Mouse (Mus musculus): Measurements from ENCODE around the gene Ntm. TPM values are rescaled to one million over a fixed set of nuclear protein-coding genes. Genes with fewer than 3 reads are reported as not detected.

Ntm gene
- polyA plus RNA-seq, 1 experiment, result not detected

DNA sequence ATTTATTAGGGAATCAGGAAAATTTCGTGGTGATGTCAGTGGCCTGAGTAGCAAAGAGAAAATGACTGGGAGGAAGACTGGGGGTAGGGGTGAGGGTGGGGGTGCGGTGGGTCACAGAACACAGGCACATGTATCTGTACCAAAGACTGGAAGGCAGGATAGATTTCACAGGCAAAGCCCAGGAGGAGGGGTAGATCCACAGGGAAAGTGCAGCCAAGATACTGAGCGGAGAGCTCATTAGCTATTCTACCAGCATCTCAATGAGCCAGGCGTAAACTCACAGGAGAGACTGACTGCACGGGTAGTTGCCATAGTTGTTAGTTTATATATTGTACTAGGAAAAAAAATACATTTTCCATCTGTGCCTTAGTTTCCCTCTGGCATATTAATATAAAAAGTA is 375.6 kb downstream of the Ntm start:
- Histone ChIP-seq H3K79me3 (ENCODE audit: low read depth) (no peaks in the 10 kb centered on the region), H3ac (ENCODE audit: control insufficient read depth, insufficient read length, low read depth) (no peak overlapping the region), H3K4me3 (ENCODE audit: insufficient read depth, poor library complexity, severe bottlenecking) (no peak overlapping the region), H3K27me3 (ENCODE audit: control insufficient read depth, insufficient read depth, insufficient read length) (no peaks in the 10 kb centered on the region), H3K79me2 (ENCODE audit: control insufficient read depth, insufficient read depth) (no peaks in the 10 kb centered on the region), H3K36me3 (ENCODE audit: control insufficient read depth, insufficient read depth) (no peaks in the 10 kb centered on the region)
- TF ChIP-seq CTCF (IDR thresholded peaks at IDR 0.05; ENCODE audit: control insufficient read depth, insufficient read depth, insufficient read length), result no peak
- no peak for TF ChIP-seq USF1 (IDR thresholded peaks at IDR 0.05; ENCODE audit: low read depth)
- TF ChIP-seq MYOG (IDR thresholded peaks at IDR 0.05; ENCODE audit: control insufficient read depth, extremely low read depth, insufficient read length), result no peak
- TF ChIP-seq MAX (IDR thresholded peaks at IDR 0.05), result no peak
- no peak for TF ChIP-seq CEBPB (IDR thresholded peaks at IDR 0.05; ENCODE audit: low read depth)
- TF ChIP-seq FOSL1 (IDR thresholded peaks at IDR 0.05; ENCODE audit: insufficient read depth, low read length, poor library complexity, severe bottlenecking), result no peak
- no peak for TF ChIP-seq MYOD1 (IDR thresholded peaks at IDR 0.05; ENCODE audit: control insufficient read depth, insufficient read length, low read depth)

GRCm38 (mm10) chr9:29586381-29586770 is 376.6 kb downstream of the Ntm start:
- Histone ChIP-seq H3K27me3 (ENCODE audit: control insufficient read depth, insufficient read depth, insufficient read length) (no peaks in the 10 kb centered on the region), H3K79me3 (ENCODE audit: low read depth) (no peaks in the 10 kb centered on the region), H3K36me3 (ENCODE audit: control insufficient read depth, insufficient read depth) (no peaks in the 10 kb centered on the region), H3ac (ENCODE audit: control insufficient read depth, insufficient read length, low read depth) (no peak overlapping the region), H3K4me3 (ENCODE audit: insufficient read depth, poor library complexity, severe bottlenecking) (no peak overlapping the region), H3K79me2 (ENCODE audit: control insufficient read depth, insufficient read depth) (no peaks in the 10 kb centered on the region)
- TF ChIP-seq CEBPB (IDR thresholded peaks at IDR 0.05; ENCODE audit: low read depth) (no peak), MYOG (IDR thresholded peaks at IDR 0.05; ENCODE audit: control insufficient read depth, extremely low read depth, insufficient read length) (no peak), CTCF (IDR thresholded peaks at IDR 0.05; ENCODE audit: control insufficient read depth, insufficient read depth, insufficient read length) (no peak), MYOD1 (IDR thresholded peaks at IDR 0.05; ENCODE audit: control insufficient read depth, insufficient read length, low read depth) (no peak), FOSL1 (IDR thresholded peaks at IDR 0.05; ENCODE audit: insufficient read depth, low read length, poor library complexity, severe bottlenecking) (no peak), MAX (IDR thresholded peaks at IDR 0.05) (no peak), USF1 (IDR thresholded peaks at IDR 0.05; ENCODE audit: low read depth) (no peak)

- no peaks in the 10 kb centered on the region for H3K27me3 ChIP-seq (ENCODE audit: control insufficient read depth, insufficient read depth, insufficient read length)
- TF ChIP-seq CTCF (IDR thresholded peaks at IDR 0.05; ENCODE audit: control insufficient read depth, insufficient read depth, insufficient read length) (no peak), FOSL1 (IDR thresholded peaks at IDR 0.05; ENCODE audit: insufficient read depth, low read length, poor library complexity, severe bottlenecking) (no peak), MAX (IDR thresholded peaks at IDR 0.05) (no peak), MYOD1 (IDR thresholded peaks at IDR 0.05; ENCODE audit: control insufficient read depth, insufficient read length, low read depth) (no peak), USF1 (IDR thresholded peaks at IDR 0.05; ENCODE audit: low read depth) (no peak), CEBPB (IDR thresholded peaks at IDR 0.05; ENCODE audit: low read depth) (no peak), MYOG (IDR thresholded peaks at IDR 0.05; ENCODE audit: control insufficient read depth, extremely low read depth, insufficient read length) (no peak)
- H3K79me3 ChIP-seq (ENCODE audit: low read depth), result no peaks in the 10 kb centered on the region
- no peak overlapping the region for H3ac ChIP-seq (ENCODE audit: control insufficient read depth, insufficient read length, low read depth)
- no peak overlapping the region for H3K4me3 ChIP-seq (ENCODE audit: insufficient read depth, poor library complexity, severe bottlenecking)
- no peaks in the 10 kb centered on the region for H3K36me3 ChIP-seq (ENCODE audit: control insufficient read depth, insufficient read depth)
- H3K79me2 ChIP-seq (ENCODE audit: control insufficient read depth, insufficient read depth), result no peaks in the 10 kb centered on the region
These were observed 377.1 kb downstream of the Ntm start for GRCm38 (mm10) chr9:29585746-29586380.

GRCm38 (mm10) chr9:29578226-29578625 is 384.7 kb downstream of the Ntm start:
- H3K79me3 ChIP-seq (ENCODE audit: low read depth), result no peaks in the 10 kb centered on the region
- H3ac ChIP-seq (ENCODE audit: control insufficient read depth, insufficient read length, low read depth), result no peak overlapping the region

GRCm38 (mm10) chr9:29576051-29576533 is 386.8 kb downstream of the Ntm start:
- no peak for TF ChIP-seq MAX (IDR thresholded peaks at IDR 0.05)
- TF ChIP-seq FOSL1 (IDR thresholded peaks at IDR 0.05; ENCODE audit: insufficient read depth, low read length, poor library complexity, severe bottlenecking), result no peak
- no peak for TF ChIP-seq USF1 (IDR thresholded peaks at IDR 0.05; ENCODE audit: low read depth)

More at GRCm38 (mm10) chr9:29578226-29578625, 384.7 kb downstream of the Ntm start:
- no peaks in the 10 kb centered on the region for H3K27me3 ChIP-seq (ENCODE audit: control insufficient read depth, insufficient read depth, insufficient read length)
- TF ChIP-seq MYOD1 (IDR thresholded peaks at IDR 0.05; ENCODE audit: control insufficient read depth, insufficient read length, low read depth) (no peak), MAX (IDR thresholded peaks at IDR 0.05) (no peak), CEBPB (IDR thresholded peaks at IDR 0.05; ENCODE audit: low read depth) (no peak), USF1 (IDR thresholded peaks at IDR 0.05; ENCODE audit: low read depth) (no peak), CTCF (IDR thresholded peaks at IDR 0.05; ENCODE audit: control insufficient read depth, insufficient read depth, insufficient read length) (no peak), MYOG (IDR thresholded peaks at IDR 0.05; ENCODE audit: control insufficient read depth, extremely low read depth, insufficient read length) (no peak), FOSL1 (IDR thresholded peaks at IDR 0.05; ENCODE audit: insufficient read depth, low read length, poor library complexity, severe bottlenecking) (no peak)
- H3K36me3 ChIP-seq (ENCODE audit: control insufficient read depth, insufficient read depth), result no peaks in the 10 kb centered on the region
- H3K79me2 ChIP-seq (ENCODE audit: control insufficient read depth, insufficient read depth), result no peaks in the 10 kb centered on the region
- H3K4me3 ChIP-seq (ENCODE audit: insufficient read depth, poor library complexity, severe bottlenecking), result no peak overlapping the region

GRCm38 (mm10) chr9:29574548-29574947 is 388.4 kb downstream of the Ntm start:
- TF ChIP-seq CEBPB (IDR thresholded peaks at IDR 0.05; ENCODE audit: low read depth), result no peak
- no peak for TF ChIP-seq MYOD1 (IDR thresholded peaks at IDR 0.05; ENCODE audit: control insufficient read depth, insufficient read length, low read depth)
- no peak for TF ChIP-seq CTCF (IDR thresholded peaks at IDR 0.05; ENCODE audit: control insufficient read depth, insufficient read depth, insufficient read length)
- TF ChIP-seq FOSL1 (IDR thresholded peaks at IDR 0.05; ENCODE audit: insufficient read depth, low read length, poor library complexity, severe bottlenecking), result no peak
- no peak for TF ChIP-seq MAX (IDR thresholded peaks at IDR 0.05)
- TF ChIP-seq USF1 (IDR thresholded peaks at IDR 0.05; ENCODE audit: low read depth), result no peak
- no peak for TF ChIP-seq MYOG (IDR thresholded peaks at IDR 0.05; ENCODE audit: control insufficient read depth, extremely low read depth, insufficient read length)
- Histone ChIP-seq H3K79me2 (ENCODE audit: control insufficient read depth, insufficient read depth) (no peaks in the 10 kb centered on the region), H3K27me3 (ENCODE audit: control insufficient read depth, insufficient read depth, insufficient read length) (no peaks in the 10 kb centered on the region), H3K36me3 (ENCODE audit: control insufficient read depth, insufficient read depth) (no peaks in the 10 kb centered on the region), H3K79me3 (ENCODE audit: low read depth) (no peaks in the 10 kb centered on the region), H3K4me3 (ENCODE audit: insufficient read depth, poor library complexity, severe bottlenecking) (no peak overlapping the region), H3ac (ENCODE audit: control insufficient read depth, insufficient read length, low read depth) (no peak overlapping the region)

More at GRCm38 (mm10) chr9:29576051-29576533, 386.8 kb downstream of the Ntm start:
- no peaks in the 10 kb centered on the region for H3K27me3 ChIP-seq (ENCODE audit: control insufficient read depth, insufficient read depth, insufficient read length)
- H3K79me3 ChIP-seq (ENCODE audit: low read depth), result no peaks in the 10 kb centered on the region
- no peaks in the 10 kb centered on the region for H3K36me3 ChIP-seq (ENCODE audit: control insufficient read depth, insufficient read depth)
- no peak overlapping the region for H3K4me3 ChIP-seq (ENCODE audit: insufficient read depth, poor library complexity, severe bottlenecking)
- H3K79me2 ChIP-seq (ENCODE audit: control insufficient read depth, insufficient read depth), result no peaks in the 10 kb centered on the region
- no peak overlapping the region for H3ac ChIP-seq (ENCODE audit: control insufficient read depth, insufficient read length, low read depth)

Data from C2C12 (cell line).